Mouse (Mus musculus) 3T3-L1 (cell line): ENCODE measurements around the gene Rfc4.
"Not testable (repeated sequence)": the region's sequence is repeated elsewhere in the genome, so short reads cannot be mapped to it uniquely, and the experiment has no call there.

Source experiments
- DNase-seq: peaks from one replicate; pipeline ENCODE4 v3.0.0-alpha.2; 2015; ENCODE audit warnings: low read depth, low spot score

The Rfc4 gene

DNA sequence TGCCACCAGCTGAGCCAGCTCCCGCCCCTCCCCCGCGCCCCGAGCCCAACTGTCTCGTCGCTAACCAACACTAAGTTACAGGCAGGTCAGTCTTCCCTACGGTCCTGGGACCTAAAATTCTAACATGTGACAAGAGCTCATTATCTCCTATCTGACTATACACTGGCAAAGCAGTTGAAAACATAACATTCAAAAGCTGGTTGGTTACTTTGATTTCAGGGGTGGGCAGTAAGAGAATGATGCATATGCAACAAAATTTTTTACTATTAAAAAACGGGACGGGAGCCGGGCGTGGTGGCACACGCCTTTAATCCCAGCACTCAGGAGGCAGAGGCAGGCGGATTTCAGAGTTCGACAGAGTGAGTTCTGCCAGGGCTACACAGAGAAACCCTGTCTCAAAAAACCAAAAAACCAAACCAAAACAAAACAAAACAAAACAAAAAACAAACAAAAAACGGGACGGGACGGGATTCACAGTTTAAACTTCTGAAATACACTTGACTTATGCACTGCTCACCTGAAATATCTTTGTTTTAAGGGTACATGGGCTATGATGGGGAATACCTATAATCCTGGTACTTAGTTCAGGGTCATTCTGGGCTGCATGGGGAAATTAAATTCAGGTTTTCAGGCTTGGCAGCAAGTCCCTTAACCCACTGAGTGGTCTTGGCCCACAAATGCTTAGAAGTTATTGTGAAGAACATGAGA is 24.3 kb downstream of the Rfc4 start:
- DNase-seq = no peak

DNA sequence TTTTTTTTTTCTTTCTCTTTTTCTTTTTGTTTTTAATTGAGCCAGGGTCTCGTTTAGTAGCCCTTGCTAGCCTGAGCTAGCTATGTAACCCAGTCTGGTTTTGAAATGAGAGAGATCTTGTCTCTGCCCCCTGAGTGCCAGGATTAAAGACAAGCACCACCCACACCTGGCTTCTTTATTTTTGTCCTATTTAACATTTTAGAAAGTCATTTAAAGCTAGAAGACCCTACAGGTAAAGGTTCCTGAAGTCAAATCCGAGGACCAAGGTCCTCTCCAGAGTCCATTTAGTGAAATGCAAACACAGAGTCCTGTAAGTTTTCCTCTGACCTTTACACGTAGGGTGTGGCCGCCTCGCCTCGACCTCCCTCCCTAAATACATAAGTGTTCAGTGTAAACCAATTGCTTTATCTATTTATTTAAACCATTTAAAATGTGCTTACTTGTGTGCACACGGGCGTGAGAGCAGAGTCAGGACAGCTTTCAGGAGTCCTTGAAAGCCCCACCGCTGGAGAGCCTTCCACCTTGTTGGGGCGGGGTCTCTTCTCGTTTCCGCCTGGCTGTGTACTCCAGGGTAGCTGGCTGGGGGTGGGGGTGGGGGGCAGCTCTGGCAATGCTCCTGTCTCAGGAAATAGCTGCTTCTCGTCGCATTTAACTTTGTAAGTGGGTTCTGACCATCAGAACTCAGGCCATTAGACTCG is 25.0 kb downstream of the Rfc4 start:
- no peak for DNase-seq

DNA sequence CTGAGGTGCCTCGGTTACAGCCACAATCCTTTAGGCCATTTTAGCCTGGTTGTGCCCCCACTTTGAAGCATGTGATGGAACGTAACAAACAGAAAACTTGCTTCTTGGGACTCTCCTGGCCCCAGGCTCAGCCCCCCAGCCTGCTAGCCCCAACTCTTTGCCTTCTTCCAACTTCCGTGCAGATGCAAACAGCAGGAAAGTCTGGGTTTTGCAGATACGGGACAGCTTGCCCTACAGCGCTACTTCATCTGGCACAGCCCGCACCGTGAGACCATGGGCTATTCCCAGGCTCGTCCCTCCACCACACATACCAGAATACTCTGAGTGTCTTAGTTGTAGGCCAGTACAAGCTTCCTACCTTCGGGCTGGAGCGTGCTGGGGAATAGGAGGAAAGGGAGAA is 26.9 kb downstream of the Rfc4 start:
- no peak for DNase-seq

DNA sequence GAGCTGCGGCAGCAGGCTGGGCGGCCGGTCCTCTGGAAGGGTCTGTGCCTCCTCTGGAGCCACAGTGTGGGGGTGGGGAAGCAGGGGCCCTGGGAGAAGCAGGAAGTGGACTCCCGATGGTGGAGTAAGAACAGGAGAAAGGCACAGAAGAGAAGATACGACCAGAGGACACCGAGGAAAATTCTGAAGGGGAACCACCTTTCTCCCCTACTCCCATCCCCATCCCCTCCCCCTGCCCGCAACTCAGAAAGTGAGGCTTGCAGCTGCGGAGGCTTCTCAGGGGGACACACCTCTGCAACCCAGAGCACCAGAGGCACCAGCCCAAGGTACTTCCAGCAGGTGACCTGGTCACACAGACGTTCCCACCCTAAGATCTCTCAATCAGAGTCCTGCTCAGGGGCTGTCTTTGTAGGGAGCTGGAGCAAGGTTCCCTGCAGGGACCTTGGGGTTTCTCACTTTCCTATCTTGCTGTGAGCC is 27.4 kb downstream of the Rfc4 start:
- DNase-seq = no peak

DNA sequence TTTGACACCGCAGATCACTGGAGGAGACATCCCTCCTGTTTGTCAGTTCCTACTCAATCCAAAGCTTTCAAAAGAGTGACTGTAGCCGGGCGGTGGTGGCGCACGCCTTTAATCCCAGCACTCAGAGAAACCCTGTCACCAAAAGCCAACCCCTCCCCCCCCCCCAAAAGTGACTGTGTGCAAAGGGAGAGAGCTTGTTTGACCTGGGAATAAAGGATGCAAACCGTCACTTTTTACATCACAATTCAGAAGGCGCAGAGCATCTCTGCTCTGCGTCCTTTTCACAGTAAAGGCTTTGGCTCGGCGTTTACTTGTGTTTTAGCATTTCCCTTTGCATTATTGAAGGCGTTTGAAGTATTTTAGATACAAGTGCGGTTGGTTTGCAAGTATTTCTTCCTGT is 27.9 kb downstream of the Rfc4 start:
- no peak for DNase-seq

DNA sequence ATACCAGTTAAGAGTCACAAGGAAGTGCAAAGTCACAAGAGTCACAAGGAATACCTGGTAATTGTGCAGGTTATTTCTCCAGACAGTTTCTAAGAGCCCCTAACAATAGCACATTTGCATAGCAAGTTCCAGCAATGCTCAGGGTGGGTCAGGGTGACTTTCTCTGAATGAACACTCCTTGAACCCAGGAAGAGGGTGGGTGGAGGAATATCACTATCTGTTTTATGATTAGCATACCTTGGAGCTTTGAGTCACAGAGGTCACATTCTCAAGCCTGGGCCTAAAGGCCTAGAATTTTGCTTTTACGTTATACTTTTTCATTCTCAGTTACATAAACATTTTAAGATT is 29.5 kb downstream of the Rfc4 start:
- not testable (repeated sequence) for DNase-seq

DNA sequence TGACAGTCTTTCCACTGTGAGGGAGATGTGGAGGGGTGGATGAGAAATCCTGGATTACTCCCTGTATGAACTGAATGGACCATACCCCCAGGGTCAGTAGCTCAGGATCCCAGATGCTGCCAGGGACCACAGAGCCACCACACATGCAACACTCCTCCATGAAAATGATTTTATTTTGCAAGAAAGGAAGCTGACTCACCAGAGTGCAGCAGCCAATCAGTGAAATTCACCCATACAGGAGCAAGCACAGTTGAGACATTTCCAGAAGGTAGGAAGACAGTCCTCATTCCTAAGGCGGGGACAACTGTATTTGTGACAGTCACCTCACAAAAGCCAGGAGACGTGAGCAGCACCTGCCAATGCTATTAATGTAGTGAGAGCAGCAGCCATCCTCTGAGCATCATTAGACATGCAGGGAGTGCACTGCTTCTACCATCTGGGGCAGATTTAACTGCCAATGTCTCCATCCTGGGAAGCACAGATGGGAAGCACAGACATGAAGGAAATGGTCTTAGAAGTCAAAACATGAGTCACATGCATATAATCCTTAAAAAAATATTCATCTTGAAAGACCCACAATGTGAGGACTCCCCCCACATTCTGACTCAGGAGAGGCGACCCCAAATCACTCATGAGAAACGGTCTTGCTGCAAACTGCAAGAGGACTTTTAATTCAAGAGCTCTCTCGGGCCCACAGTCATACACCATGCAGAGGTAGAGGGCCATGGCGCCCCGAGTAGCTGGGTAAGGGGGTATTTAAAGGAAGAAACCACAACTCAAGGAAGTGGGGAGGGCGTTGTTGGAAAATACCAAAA is 30.0 kb downstream of the Rfc4 start:
- DNase-seq = peak; percentile 67

DNA sequence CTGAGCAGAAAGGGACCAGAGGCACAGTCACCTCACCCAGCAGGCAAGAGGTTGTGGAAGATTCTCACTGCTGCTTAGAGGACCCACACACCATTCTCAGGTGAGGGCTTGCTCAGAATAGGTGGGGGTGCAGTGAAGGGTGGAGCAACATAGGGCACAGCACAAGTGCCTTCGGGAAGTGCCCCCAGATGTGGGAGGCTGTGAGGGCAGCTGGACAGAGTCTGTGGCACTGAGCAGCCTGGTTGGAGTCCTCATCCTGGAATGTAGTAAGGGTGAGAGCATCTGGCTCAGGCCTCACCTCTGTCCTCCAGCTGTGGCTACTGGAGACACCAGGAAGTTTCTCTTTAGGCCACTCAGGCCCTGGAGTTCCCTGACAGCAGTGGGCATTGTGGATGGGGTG is 30.7 kb downstream of the Rfc4 start:
- peak; percentile 14 for DNase-seq

DNA sequence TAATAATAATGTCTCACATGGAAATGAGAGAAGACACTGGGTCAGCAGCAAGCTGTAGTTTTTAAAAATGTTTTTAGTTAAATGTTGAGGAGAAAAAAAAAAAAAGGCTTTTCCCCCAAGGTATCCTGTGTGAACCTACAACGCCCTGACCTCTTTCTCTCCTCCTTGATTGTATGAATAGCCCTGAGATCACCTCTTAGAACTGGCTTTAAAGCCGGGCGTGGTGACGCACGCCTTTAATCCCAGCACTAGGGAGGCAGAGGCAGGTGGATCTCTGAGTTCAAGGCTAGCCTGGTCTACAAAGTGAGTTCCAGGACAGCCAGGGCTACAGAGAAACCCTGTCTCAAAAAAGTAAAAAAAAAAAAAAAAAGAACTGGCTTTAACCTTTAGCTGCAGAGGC is 32.0 kb downstream of the Rfc4 start:
- not testable (repeated sequence) for DNase-seq

DNA sequence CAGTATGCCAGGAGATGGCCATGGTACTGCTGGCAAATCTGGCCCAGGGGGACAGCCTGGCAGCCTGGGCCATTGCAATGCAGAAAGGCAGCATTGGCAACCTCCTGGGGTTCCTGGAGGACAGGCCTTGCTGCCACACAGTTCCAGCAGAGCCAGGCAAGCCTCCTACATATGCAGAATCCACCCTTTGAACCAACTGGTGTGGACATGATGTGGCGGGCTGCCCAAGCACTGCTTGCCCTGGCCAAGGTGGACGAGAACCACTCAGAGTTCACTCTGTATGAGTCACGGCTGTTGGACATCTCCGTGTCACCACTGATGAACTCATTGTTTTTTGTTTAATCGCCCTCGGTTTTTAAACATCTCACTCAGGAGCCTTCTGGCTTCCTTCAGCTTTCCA is 33.4 kb downstream of the Rfc4 start:
- DNase-seq = peak; percentile 59

DNA sequence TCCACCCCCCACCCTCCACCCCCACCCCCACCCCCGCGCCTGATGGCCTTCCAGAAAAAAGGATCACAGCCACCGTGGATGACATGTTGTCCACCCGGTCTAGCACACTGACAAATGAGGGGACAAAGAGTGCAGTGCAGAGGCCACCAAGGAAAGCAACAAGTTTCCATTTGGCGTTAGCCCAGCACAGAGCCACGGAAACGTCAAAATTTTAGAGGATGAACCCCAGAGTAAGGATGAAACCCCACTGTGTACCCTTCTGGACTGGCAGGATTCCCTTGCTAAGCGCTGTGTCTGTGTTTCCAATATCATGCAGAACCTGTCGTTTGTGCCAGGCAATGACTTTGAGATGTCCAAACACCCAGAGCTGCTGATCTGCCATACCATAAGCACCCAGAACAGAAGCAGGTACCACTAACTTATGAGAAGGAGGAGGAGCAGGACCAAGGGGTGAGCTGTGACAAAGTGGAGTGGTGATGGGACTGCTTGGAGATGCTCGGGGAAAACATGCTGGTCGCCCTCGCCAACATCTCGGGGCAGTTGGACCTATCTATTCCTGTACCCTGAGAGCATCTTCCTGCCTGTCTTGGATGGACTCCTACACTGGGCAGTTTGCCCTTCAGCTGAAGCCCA is 34.1 kb downstream of the Rfc4 start:
- no peak for DNase-seq

DNA sequence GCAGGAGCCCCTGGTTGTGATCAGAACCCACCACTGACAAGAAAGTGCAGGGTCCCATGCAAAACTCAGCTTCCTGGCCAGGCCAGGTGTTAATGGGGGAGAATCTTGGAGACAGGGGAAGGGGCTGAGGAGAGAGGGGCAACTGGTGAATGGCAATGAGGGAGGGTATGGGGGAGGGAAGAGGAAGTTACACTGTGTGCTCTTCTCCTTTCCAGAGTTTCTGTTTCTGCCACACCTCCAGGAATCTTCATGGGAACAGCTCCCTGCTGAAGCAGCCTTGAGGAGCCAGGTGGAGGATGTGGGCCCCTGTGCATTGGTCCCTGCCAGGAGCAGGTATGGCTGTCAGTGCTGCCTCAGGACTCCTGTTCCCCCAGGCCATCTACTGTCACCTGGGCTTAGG is 36.2 kb downstream of the Rfc4 start:
- DNase-seq = not testable (repeated sequence)

DNA sequence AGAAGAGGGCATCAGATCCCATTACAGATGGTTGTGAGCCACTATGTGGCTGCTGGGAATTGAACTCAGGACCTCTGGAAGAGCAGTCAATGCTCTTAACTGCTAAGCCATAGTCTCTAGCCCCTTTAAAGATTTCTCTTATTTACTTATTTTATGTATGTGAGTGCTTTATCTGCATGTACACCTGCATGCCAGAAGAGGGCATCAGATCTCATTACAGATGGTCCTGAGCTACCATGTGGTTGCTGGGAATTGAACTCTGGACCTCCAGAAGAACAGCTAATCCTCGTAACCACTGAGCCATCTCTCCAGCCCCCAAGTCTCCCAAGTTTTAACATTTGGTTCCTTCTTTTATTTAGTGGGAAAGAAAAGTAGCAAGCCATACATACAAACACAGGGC is 39.0 kb downstream of the Rfc4 start:
- peak; percentile 16 for DNase-seq

DNA sequence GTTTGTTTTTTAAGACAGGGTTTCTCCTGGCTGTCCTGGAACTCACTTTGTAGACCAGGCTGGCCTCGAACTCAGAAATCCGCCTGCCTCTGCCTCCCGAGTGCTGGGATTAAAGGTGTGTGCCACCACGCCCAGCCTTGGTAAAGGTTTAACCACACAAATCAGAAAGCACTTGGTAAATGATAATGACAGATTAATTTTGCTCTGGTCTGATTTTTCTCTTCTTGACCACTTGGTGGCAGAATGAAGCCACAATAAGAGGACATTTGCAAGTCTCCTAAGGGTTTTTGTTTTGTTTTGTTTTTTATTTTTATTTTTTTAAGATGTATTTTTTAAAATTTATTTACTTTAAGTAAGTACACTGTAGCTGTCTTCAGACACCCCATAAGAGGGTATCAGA is 39.8 kb downstream of the Rfc4 start:
- peak; percentile 64 for DNase-seq

DNA sequence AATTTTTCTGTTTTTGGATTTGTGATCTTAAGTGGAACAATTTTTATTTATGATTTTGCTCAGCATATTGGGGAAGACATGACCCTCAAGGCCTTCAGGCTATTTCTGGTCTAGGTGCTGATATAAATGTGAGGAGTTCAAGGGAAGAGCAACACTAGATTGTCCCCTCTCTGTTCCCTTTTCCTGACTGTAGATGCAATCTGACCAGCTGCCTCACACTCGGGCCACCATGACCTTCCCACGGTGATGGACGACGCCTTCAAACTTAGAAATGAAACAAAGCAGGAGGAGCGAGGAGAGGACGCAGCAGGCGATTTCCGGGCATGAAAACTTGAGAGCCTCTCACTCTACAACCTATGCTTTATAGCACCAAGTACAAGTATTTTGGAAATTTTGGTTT is 40.4 kb downstream of the Rfc4 start:
- not testable (repeated sequence) for DNase-seq

DNA sequence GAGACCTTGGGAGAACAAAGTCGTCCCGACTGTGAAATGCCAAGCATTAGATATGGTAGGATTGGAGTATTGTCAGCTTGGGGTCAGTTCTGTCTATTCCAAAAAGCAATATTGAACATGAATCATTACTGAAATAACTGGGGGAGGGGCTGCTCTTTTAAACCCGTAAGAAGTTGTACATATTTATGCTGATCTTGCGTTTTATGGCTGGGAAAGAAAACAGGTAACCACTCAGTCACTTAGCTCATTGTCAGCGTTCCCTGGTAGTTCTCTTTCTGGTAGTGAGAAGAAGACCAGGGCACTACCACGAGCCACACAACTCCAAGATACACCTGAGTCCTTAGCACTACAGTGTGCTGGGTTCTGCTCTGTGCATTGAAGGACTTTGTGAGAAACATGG is 50.0 kb downstream of the Rfc4 start:
- DNase-seq = not testable (repeated sequence)
